Mouse (Mus musculus): ENCODE data around the gene Rdh5. TPM values are rescaled to one million over a fixed set of nuclear protein-coding genes. Genes with fewer than 3 reads are reported as not detected.

The Rdh5 gene
- total RNA-seq, 2 experiments from 2014 or later: 4.8 to 5.1 TPM

GRCm38 (mm10) chr10:128889846-128890245, 32.8 kb downstream of the Rdh5 start:
- no peak for DNase-seq (ENCODE audit: low spot score in 2 of 2)
- intact Hi-C loops (cut with DNase I): loop anchor here (5.0 to 10.0 kb wide), 2 partner anchors 148 to 265 kb away; partner anchors contain the start of genes Dgka and Rps26

GRCm38 (mm10) chr10:128888941-128889827, 33.5 kb downstream of the Rdh5 start:
- intact Hi-C loops (cut with DNase I): no loop called here
- no peak for DNase-seq (ENCODE audit: low spot score in 2 of 2)

GRCm38 (mm10) chr10:128882067-128882466, 40.6 kb downstream of the Rdh5 start:
- no peak for DNase-seq (ENCODE audit: low spot score in 2 of 2)
- intact Hi-C loops (cut with DNase I): no loop called here

GRCm38 (mm10) chr10:128878811-128879210, 43.9 kb downstream of the Rdh5 start:
- no peak for DNase-seq (ENCODE audit: low spot score in 2 of 2)
- intact Hi-C loops (cut with DNase I): no loop called here

- no peak for DNase-seq (ENCODE audit: low spot score in 2 of 2)
Measured at GRCm38 (mm10) chr10:128878291-128878690, 44.4 kb downstream of the Rdh5 start.

GRCm38 (mm10) chr10:128870341-128870740, 52.3 kb downstream of the Rdh5 start:
- no peak for DNase-seq (ENCODE audit: low spot score in 2 of 2)
- intact Hi-C loops (cut with DNase I): no loop called here

More at GRCm38 (mm10) chr10:128878291-128878690, 44.4 kb downstream of the Rdh5 start:
- intact Hi-C loops (cut with DNase I): no loop called here

- DNase-seq (ENCODE audit: low spot score in 2 of 2): no peak
- intact Hi-C loops (cut with DNase I): no loop called here
Measured at GRCm38 (mm10) chr10:128866518-128866917, 56.2 kb downstream of the Rdh5 start.

- intact Hi-C loops (cut with DNase I): no loop called here
- no peak for DNase-seq (ENCODE audit: low spot score in 2 of 2)
Measured at GRCm38 (mm10) chr10:128866042-128866441, 56.6 kb downstream of the Rdh5 start.

Other genes starting within 250 kb of the Rdh5 start
- 10 to 100 TPM; 11.2 to 11.8 TPM for gene Suox, start 248.8 kb downstream of the Rdh5 start, total RNA-seq (2021)
- gene Rab5b, start 226.6 kb downstream of the Rdh5 start, total RNA-seq (2021): 100 to 1,000 TPM; 117 to 123 TPM
- gene Pmel, start 218.7 kb downstream of the Rdh5 start, total RNA-seq (2021): 1 to 10 TPM in 1 of 2 experiments, under 1 TPM in 1; 0.97 to 1.2 TPM
- gene Cdk2, start 217.9 kb downstream of the Rdh5 start, total RNA-seq (2021): 1 to 10 TPM; 4.7 to 5.1 TPM
- gene Dgka, start 178.0 kb downstream of the Rdh5 start, total RNA-seq (2021): 1 to 10 TPM; 4.8 to 6.3 TPM
- gene Pym1, start 175.0 kb downstream of the Rdh5 start, total RNA-seq (2021): 10 to 100 TPM; 30.7 to 32.7 TPM
- under 1 TPM; 0.77 to 0.80 TPM for gene Mmp19, start 132.0 kb downstream of the Rdh5 start, total RNA-seq (2021)
- 10 to 100 TPM; 68.1 to 68.6 TPM for gene Dnajc14, start 118.8 kb downstream of the Rdh5 start, total RNA-seq (2021)
- 10 to 100 TPM; 10.4 to 11.6 TPM for gene Tmem198b, start 118.5 kb downstream of the Rdh5 start, total RNA-seq (2021)
- gene Sarnp, start 105.6 kb downstream of the Rdh5 start, total RNA-seq (2021): 10 to 100 TPM; 38.9 to 41.7 TPM
- 1 to 10 TPM; 5.6 to 7.2 TPM for gene Ormdl2, start 101.2 kb downstream of the Rdh5 start, total RNA-seq (2021)
- gene Gdf11, start 31.2 kb downstream of the Rdh5 start, total RNA-seq (2021): 10 to 100 TPM; 11.6 to 15.7 TPM
- gene Cd63, start 21.9 kb downstream of the Rdh5 start, total RNA-seq (2021): 10 to 100 TPM; 55.4 to 61.0 TPM
- gene Bloc1s1, start 1.1 kb upstream of the Rdh5 start, total RNA-seq (2021): 10 to 100 TPM; 71.5 to 78.7 TPM
- 10 to 100 TPM; 15.6 to 17.6 TPM for gene Itga7, start 10.9 kb upstream of the Rdh5 start, total RNA-seq (2021)
- gene Mettl7b, start 38.1 kb upstream of the Rdh5 start, total RNA-seq (2021): not detected
- gene Olfr9, start 66.5 kb upstream of the Rdh5 start, total RNA-seq (2021): not detected
- gene Olfr763, start 87.9 kb upstream of the Rdh5 start, total RNA-seq (2021): not detected
- not detected for gene Olfr764-ps1, start 117.0 kb upstream of the Rdh5 start, total RNA-seq (2021)
- not detected for gene Olfr765, start 127.1 kb upstream of the Rdh5 start, total RNA-seq (2021)
- gene Olfr766-ps1, start 146.1 kb upstream of the Rdh5 start, total RNA-seq (2021): not detected
- gene Olfr767, start 160.0 kb upstream of the Rdh5 start, total RNA-seq (2021): not detected
- not detected for gene Olfr768, start 176.5 kb upstream of the Rdh5 start, total RNA-seq (2021)
- not detected for gene Olfr769, start 195.0 kb upstream of the Rdh5 start, total RNA-seq (2021)
- not detected for gene Olfr770, start 216.1 kb upstream of the Rdh5 start, total RNA-seq (2021)
- not detected for gene Olfr771, start 241.9 kb upstream of the Rdh5 start, total RNA-seq (2021)

All from left cerebral cortex, postnatal 14 days (tissue).